Mouse (Mus musculus) neural tube, embryonic 12.5 days (tissue): ENCODE data around the gene Dqx1. TPM values are rescaled to one million over a fixed set of nuclear protein-coding genes. Genes with fewer than 3 reads are reported as not detected.

Experiments used
- ATAC-seq: fragments of 200-750 bp; cut with Nextera tagmentation; 2 replicates; pipeline ENCODE4 v1.8.0; 2017; ENCODE audit warnings: low read depth, mild to moderate bottlenecking, moderate TSS enrichment, moderate library complexity; ENCODE audit not compliant: low FRiP score
- H3K27ac ChIP-seq: fragments of 300-500 bp; sonication (generic); 2 replicates; pipeline ENCODE4 v1.5.1; 2016
- H3K27me3 ChIP-seq: fragments of 300-500 bp; sonication (generic); replicated peaks from 2 replicates; pipeline ENCODE4 v1.6.1; 2016; ENCODE audit warnings: mild to moderate bottlenecking
- H3K36me3 ChIP-seq: fragments of 300-500 bp; sonication (generic); 2 replicates; pipeline ENCODE4 v1.6.1; 2016; ENCODE audit warnings: mild to moderate bottlenecking
- H3K4me1 ChIP-seq: fragments of 300-500 bp; sonication (generic); 2 replicates; pipeline ENCODE4 v1.6.1; 2016
- H3K4me2 ChIP-seq: fragments of 300-500 bp; sonication (generic); replicated peaks from 2 replicates; pipeline ENCODE4 v1.6.1; 2016; ENCODE audit warnings: mild to moderate bottlenecking
- H3K4me3 ChIP-seq: fragments of 300-500 bp; sonication (generic); 2 replicates; pipeline ENCODE4 v1.5.1; 2016
- H3K9ac ChIP-seq: fragments of 300-500 bp; sonication (generic); 2 replicates; pipeline ENCODE4 v1.6.1; 2016; ENCODE audit warnings: mild to moderate bottlenecking
- H3K9me3 ChIP-seq: fragments of 300-500 bp; sonication (generic); 2 replicates; pipeline ENCODE4 v1.6.1; 2016; ENCODE audit warnings: mild to moderate bottlenecking
- WGBS: fragments of 180-500 bp; shearing (Covaris S2); methylation state at CpG from one replicate; pipeline ENCODE4 v1.1.7; 2016; 5-methylcytosine and 5-hydroxymethylcytosine counted together
- polyA plus RNA-seq: library from polyadenylated mRNA; unstranded; fragments of >200 nt; fragmentation: Nextera tagmentation; extraction: Ambion mirVana; gene quantifications from 2 replicates; pipeline ENCODE4 v1.2.1, GENCODE M21; 2016

The Dqx1 gene
- polyA plus RNA-seq, result 1.8 and 2.1 TPM in 2 replicates

DNA sequence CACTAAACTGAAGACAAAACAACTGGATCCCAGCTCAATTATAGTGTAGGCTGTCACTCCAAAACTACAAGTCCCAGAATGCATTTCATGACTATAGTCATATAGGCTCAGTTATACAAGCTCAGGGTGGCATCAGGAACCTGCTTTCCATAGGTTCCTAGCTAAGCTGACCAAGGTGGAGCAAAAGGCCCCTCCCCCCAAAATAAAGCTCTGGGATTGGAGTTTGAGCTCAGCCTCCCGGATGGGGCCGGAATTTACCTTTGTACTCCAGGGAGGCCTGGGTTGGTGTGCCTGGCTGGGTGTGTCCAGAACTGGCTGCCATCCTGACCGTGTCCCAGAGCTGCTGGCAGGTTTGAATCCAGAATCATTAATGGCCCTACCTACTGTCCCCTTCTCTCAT is at the start of gene Dqx1:
TSS of gene Dqx1 (plus strand) at position 55 of the 400 bp plus-strand sequence.
- 44% methylated on average over 3 of the region's 3 CpGs for whole genome bisulfite sequencing

DNA sequence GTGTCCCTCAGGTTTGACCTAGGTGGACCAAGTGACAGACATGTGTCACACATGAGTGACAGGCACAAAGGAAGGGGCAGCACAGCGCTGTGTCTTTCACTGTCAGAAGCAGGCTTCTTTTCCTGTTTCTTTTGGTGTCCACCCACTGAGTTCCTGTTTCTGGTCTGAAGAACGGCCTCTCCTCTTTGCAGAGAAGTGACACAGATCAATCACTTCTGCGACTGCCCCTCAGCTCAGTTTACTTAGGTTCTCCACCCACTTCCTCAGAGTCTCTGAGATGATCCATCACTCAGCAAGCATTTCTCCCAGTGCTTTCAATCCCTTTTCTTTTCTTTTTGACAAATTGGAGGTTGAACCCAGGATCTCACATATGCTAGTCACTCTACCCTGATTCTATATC is 49.0 kb upstream of the Dqx1 start:
- H3K27me3 ChIP-seq, result no peaks in the 10 kb centered on the region
- ATAC-seq, result no peak
- H3K9ac ChIP-seq, result no peak overlapping the region
- no peaks in the 10 kb centered on the region for H3K36me3 ChIP-seq
- no peak overlapping the region for H3K27ac ChIP-seq
- 61% methylated on average over 3 of the region's 3 CpGs for WGBS
- H3K4me3 ChIP-seq, result no peak overlapping the region
- H3K9me3 ChIP-seq, result no peaks in the 10 kb centered on the region
- H3K4me2 ChIP-seq, result no peak overlapping the region
- H3K4me1 ChIP-seq, result no peaks in the 10 kb centered on the region

More for the DNA sequence above, at the start of gene Dqx1:
- Histone ChIP-seq H3K36me3 (peaks cover 18% of the 10 kb centered on the region), H3K4me2 (no peak within 1 kb of the TSS), H3K4me1 (peaks cover 18% of the 10 kb centered on the region), H3K9ac (no peak within 1 kb of the TSS), H3K27me3 (peaks cover 8% of the 10 kb centered on the region), H3K9me3 (no peaks in the 10 kb centered on the region), H3K27ac (no peak within 1 kb of the TSS), H3K4me3 (no peak within 1 kb of the TSS)
- no peak for ATAC-seq

DNA sequence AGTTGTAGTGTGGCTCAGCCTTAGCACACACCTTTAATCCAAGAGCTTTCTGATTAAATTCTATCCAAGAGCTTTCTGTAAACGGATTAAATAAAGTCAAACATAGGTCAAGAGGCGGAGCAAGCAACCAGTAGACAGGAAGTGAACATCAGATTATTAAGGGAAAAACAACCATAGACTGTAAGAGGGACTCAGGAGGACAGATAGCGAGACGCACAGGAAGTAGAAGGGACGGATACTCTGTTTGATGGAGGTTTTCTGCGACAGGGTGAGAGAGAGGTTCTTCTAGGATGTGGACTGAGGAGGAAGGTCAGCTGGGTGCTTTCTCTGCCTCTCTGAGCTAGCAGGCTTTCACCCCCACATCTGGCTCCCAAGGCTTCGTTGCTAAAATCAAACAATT is 47.6 kb upstream of the Dqx1 start:
- Histone ChIP-seq H3K27me3 (no peaks in the 10 kb centered on the region), H3K27ac (no peak overlapping the region), H3K4me1 (no peaks in the 10 kb centered on the region), H3K4me3 (no peak overlapping the region), H3K9me3 (no peaks in the 10 kb centered on the region), H3K9ac (no peak overlapping the region), H3K4me2 (no peak overlapping the region), H3K36me3 (no peaks in the 10 kb centered on the region)
- ATAC-seq, result no peak
- WGBS, result 81% methylated on average over 7 of the region's 7 CpGs

DNA sequence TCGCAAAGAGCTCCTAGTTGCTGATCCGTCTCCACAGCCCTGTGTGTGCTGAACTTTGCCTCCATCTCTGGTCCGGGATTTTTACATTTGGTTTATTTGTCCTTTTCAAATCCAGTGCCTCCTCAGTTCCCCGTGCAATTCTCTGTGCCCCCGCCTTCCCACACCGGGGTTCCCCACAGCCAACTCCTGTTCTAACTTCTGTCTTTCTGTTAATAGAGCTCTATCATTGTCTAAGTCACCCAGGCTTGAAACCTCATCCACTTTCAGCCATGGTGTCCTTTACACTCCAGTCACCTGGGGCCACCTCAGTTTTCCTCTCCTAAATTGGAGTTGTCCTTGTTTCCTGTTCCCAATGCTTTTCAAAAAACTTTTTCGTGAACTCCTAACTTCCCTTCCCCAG is 46.4 kb upstream of the Dqx1 start:
- Histone ChIP-seq H3K36me3 (no peaks in the 10 kb centered on the region), H3K4me1 (no peaks in the 10 kb centered on the region), H3K4me3 (no peak overlapping the region), H3K4me2 (no peak overlapping the region), H3K9ac (no peak overlapping the region), H3K9me3 (no peaks in the 10 kb centered on the region), H3K27me3 (no peaks in the 10 kb centered on the region), H3K27ac (no peak overlapping the region)
- no peak for ATAC-seq
- WGBS, result 81% methylated on average over 7 of the region's 7 CpGs

DNA sequence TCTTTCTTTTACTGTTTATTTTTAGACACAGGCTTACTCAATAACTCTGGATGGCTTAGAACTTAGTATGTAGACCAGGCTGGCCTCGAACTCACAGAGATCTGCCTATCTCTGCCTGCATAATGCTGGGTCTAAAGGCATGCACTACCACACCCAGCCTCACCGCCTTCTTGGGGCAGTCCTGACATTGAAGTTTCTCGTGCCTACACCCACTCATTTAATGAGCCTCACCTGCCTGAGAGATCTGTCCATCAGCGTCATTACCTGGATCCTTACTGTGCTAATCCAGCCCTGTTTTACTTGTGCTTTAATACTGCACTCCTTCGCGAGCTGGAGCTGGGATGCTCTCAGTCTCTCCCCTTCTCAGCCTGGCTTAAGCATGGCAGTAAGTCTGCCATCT is 45.9 kb upstream of the Dqx1 start:
- H3K9me3 ChIP-seq, result no peaks in the 10 kb centered on the region
- H3K4me2 ChIP-seq, result no peak overlapping the region
- no peaks in the 10 kb centered on the region for H3K36me3 ChIP-seq
- no peak overlapping the region for H3K4me3 ChIP-seq
- H3K9ac ChIP-seq, result no peak overlapping the region
- H3K4me1 ChIP-seq, result no peaks in the 10 kb centered on the region
- H3K27me3 ChIP-seq, result no peaks in the 10 kb centered on the region
- WGBS, result 77% methylated on average over 6 of the region's 6 CpGs
- H3K27ac ChIP-seq, result no peak overlapping the region
- no peak for ATAC-seq

DNA sequence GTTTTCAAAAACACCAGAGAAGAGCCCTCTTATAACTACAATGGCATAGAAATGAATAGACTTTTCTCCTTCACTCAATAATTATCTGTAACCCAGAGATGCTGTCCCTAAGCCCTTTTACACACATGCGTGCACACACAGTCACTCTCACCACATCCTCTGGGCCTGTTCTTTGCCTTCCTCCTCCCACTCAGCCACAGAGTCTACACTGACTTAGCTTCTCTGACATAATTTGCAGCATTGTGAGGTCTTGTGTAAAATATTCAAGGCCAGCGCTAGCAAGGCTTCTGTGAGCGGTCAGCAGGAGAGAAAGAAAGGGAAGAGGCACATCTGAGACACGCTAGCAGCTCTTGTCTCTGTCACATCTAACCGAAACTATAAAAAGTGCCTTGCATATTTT is 44.2 kb upstream of the Dqx1 start:
- Histone ChIP-seq H3K9ac (peak overlapping the region; percentile 6; the same call in 1 of the 2 replicates), H3K4me3 (no peak overlapping the region), H3K27ac (no peak overlapping the region), H3K4me1 (no peaks in the 10 kb centered on the region), H3K27me3 (no peaks in the 10 kb centered on the region), H3K4me2 (no peak overlapping the region), H3K9me3 (no peaks in the 10 kb centered on the region), H3K36me3 (no peaks in the 10 kb centered on the region)
- no peak for ATAC-seq
- WGBS, result 74% methylated on average over 5 of the region's 5 CpGs

DNA sequence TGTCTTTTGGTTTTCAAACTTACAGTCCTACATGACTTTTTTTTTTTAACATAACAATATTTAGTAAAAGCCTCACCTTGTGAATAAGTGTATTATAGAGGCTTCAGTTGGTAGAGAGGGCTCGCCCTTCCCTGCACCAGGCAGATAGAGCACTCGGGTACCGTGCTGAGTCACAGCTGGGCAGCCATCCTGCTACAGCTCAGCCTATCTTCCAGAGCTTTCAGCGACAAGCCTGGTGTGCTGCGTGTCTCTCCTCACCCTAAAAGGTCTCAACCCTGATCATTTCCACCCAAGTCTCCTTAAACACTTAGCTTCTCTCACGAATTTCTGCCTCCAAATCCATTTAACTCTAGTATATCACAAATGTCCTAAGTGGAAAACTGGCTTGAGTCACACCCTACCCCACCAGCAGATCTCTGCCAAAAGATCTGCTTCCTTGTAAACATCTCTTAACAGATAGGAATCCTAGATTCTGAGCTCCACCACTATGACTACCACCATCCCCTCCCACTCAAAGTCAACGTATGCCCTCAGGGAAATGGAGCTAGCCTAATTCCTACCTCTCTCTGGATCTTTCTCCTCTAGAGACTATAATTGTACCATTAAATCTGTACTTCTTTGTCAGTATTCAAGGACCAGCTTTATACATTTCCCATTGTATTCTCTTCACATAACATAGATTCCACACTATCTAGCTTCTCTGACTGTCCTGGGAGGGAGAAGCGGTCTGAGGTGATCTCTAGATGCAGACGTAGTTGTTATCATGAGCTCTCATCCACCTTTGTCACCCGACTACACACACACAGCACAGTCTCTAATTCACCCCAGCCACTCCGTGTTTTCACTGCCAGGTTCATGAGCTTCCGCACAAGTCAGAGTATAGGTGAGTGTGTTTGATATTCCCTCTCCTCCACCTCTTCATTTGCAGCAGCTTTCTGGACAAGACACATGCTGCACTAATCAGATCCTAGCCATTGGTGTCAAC is 42.9 kb upstream of the Dqx1 start:
- H3K4me3 ChIP-seq, result no peak overlapping the region

DNA sequence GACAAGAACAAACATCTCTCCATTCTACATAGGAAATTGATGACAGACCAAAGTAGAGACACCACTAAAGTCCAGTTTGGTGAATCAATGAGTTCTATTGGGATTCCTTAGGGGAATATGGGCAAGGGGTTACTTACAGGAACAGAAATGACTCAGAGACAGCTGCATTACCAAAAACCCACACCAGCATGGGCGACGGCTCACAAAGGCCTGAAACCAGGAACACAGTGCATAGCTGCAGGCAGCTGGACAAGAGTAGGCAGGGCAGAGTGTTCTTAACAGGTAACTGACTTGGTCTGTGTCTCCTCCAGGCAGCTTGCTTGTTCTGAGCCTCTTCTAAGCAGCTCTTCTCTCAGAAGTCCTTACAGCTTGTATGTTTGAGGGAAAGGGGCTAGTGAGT is 41.9 kb upstream of the Dqx1 start:
- no peak overlapping the region for H3K9ac ChIP-seq
- no peaks in the 10 kb centered on the region for H3K4me1 ChIP-seq
- no peak for ATAC-seq
- H3K36me3 ChIP-seq, result no peaks in the 10 kb centered on the region
- no peak overlapping the region for H3K27ac ChIP-seq
- WGBS, result 90% methylated on average over 2 of the region's 2 CpGs
- no peak overlapping the region for H3K4me3 ChIP-seq
- no peaks in the 10 kb centered on the region for H3K27me3 ChIP-seq
- H3K4me2 ChIP-seq, result no peak overlapping the region
- H3K9me3 ChIP-seq, result no peaks in the 10 kb centered on the region

More for the DNA sequence above, 42.9 kb upstream of the Dqx1 start:
- no peaks in the 10 kb centered on the region for H3K9me3 ChIP-seq
- no peak overlapping the region for H3K4me2 ChIP-seq
- H3K4me1 ChIP-seq, result no peaks in the 10 kb centered on the region
- H3K27ac ChIP-seq, result no peak overlapping the region
- ATAC-seq, result no peak
- H3K36me3 ChIP-seq, result no peaks in the 10 kb centered on the region
- WGBS, result 77% methylated on average over 12 of the region's 12 CpGs
- H3K27me3 ChIP-seq, result no peaks in the 10 kb centered on the region
- no peak overlapping the region for H3K9ac ChIP-seq

DNA sequence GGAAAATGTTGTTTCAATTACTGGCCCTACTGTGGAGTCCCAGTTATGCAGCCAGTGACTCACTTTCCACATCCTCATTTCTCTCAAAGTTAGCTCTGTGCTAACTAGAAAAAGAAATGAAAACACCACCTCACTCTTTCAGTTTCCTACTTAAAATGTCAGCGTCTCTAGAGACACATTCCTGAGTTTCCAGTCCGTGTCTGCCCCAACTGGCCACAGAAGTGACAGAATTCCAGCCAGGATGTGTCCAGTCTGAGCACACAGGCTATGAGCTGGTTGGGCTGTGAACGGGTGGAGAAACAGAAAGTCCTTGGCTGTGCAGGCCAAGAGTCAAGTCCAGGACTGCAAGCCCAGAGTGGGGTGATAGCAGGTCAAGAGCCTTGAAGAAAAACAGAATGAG is 40.5 kb upstream of the Dqx1 start:
- no peak for ATAC-seq

DNA sequence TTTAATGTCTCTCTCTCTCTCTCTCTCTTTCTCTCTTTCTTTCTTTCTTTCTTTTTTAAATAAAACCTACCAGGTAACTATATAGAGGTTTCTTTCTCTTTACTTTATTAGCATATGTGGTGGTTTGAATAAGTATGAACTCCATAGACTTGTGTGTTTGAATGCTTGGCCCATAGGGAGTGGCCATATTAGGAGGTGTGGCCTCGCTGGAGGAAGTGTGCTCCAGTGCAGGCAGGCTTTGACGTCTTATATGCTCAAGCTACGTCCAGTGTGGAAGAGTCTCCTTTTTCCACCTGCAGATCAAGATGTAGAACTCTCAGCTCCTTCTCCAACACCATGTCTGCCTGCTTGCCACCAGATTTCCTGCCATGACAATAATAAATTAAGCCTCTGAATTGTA is 38.6 kb upstream of the Dqx1 start:
- no peak overlapping the region for H3K4me3 ChIP-seq
- ATAC-seq, result no peak
- no peak overlapping the region for H3K4me2 ChIP-seq
- no peaks in the 10 kb centered on the region for H3K9me3 ChIP-seq
- no peaks in the 10 kb centered on the region for H3K27me3 ChIP-seq
- 78% methylated on average over 3 of the region's 3 CpGs for WGBS
- H3K4me1 ChIP-seq, result no peaks in the 10 kb centered on the region
- H3K9ac ChIP-seq, result no peak overlapping the region
- H3K27ac ChIP-seq, result no peak overlapping the region
- H3K36me3 ChIP-seq, result no peaks in the 10 kb centered on the region

More for the DNA sequence above, 40.5 kb upstream of the Dqx1 start:
- H3K4me2 ChIP-seq, result no peak overlapping the region
- H3K9me3 ChIP-seq, result no peaks in the 10 kb centered on the region
- H3K4me1 ChIP-seq, result no peaks in the 10 kb centered on the region
- H3K9ac ChIP-seq, result no peak overlapping the region
- no peak overlapping the region for H3K4me3 ChIP-seq
- 79% methylated on average over 3 of the region's 3 CpGs for WGBS
- H3K27ac ChIP-seq, result no peak overlapping the region
- H3K27me3 ChIP-seq, result no peaks in the 10 kb centered on the region
- H3K36me3 ChIP-seq, result no peaks in the 10 kb centered on the region

DNA sequence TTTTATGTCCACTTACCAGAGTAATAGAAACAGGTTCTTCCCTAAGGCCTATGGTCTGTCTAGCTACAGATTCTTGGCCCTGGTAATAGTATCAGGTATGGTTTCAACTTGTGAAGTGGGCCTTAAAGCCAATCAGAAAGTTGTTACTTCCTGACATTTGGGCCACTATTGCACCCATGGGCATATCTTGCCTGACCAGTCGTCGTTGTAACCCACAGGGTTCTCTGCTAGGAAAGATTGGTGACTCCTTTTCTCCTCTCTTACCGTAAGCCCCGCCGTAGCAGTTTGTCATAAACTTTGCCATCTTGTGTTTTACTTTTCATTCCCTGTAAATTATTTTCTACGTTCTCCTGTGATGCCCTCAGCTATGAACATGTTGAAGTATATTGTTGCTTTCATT is 37.5 kb upstream of the Dqx1 start:
- Histone ChIP-seq H3K4me3 (no peak overlapping the region), H3K9me3 (no peaks in the 10 kb centered on the region), H3K4me2 (no peak overlapping the region), H3K27me3 (no peaks in the 10 kb centered on the region), H3K4me1 (no peaks in the 10 kb centered on the region), H3K27ac (no peak overlapping the region), H3K36me3 (no peaks in the 10 kb centered on the region), H3K9ac (no peak overlapping the region)
- no peak for ATAC-seq
- WGBS, result 89% methylated on average over 6 of the region's 6 CpGs

DNA sequence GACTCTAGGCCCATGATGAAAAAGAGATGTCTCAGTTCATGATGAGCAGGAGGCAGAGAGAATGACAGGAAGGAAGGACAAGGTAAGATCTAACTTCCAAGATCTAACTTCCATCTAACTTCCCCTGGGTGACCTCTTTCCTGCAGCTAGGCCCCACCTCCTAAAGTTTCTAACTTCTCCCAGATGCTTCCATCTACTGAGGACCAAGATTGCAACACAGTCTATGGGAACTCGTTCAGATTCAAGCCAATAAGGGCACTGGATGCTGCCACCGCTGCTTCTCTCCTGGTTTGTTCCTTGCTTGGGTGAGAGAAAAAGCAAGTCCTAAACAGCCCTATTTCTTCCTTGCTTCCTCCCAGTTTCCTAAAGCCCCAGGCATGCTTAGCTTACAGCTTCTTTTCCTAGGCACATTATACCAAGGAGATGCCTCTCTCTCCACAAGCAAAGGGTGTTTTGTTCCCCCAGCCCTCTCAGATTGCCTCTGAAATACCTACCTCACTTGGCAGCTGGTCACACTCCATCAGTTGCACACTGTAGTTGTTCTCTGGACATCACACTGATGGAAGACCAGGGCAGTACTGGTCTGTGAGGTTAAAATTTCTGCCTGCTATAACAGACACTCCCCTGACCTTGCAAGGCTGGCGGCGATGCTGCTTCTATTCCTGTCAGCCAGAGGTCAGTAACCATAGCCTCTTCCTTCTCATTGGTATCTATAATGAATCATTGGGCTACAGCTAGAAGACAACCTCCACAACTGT is 36.6 kb upstream of the Dqx1 start:
- no peak overlapping the region for H3K4me3 ChIP-seq
- ATAC-seq, result no peak
- H3K27me3 ChIP-seq, result no peaks in the 10 kb centered on the region
- H3K27ac ChIP-seq, result no peak overlapping the region
- H3K4me1 ChIP-seq, result no peaks in the 10 kb centered on the region
- H3K9me3 ChIP-seq, result no peaks in the 10 kb centered on the region
- no peak overlapping the region for H3K4me2 ChIP-seq
- 90% methylated on average over 4 of the region's 4 CpGs for WGBS
- no peak overlapping the region for H3K9ac ChIP-seq
- no peaks in the 10 kb centered on the region for H3K36me3 ChIP-seq
